ENCODE assay signal across 18 mouse cellular contexts in the genomic region with DNA sequence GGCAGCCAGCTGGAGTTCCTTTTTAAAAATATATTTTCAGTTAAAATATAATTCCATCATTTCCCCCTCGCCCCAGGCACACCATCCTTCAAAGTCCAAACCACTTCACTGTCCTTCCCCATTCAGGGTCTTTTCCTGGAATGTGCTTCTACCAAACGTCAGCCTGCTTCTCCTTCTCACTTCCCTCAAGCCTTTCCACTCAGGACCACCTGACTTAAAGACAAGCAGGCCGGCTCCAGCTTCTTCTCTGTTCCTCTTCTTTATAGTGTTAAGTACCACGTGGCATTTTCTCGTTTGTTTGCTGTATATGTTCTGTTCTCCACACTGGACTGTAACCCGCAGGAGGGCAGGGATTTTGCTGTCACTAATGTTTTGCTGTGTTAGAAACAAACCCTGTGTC. TPM values are rescaled to one million over a fixed set of nuclear protein-coding genes. Genes with fewer than 3 reads are reported as not detected.
DNase-seq lines count a peak whose midpoint lies in the region; ATAC-seq and TF ChIP-seq lines count a peak whose summit lies in the region.
"Had no signal": no experiment of that assay in that cellular context is flagged by ENCODE, and none has a peak within 500 bp of the region (broad histone marks: within the 10 kb centered on the region; RNA-seq: fewer than 3 reads in every experiment).

No protein-coding gene starts in this region.

- no peak for TF ChIP-seq EP300 in lung, postnatal 0 days (IDR thresholded peaks at IDR 0.05)

- H3K27ac ChIP-seq in heart, embryonic 10.5 days, result no peak overlapping the region
- no peak overlapping the region for H3K27ac ChIP-seq in lung, postnatal 0 days (ENCODE audit: low read length)
- no peak overlapping the region for H3K27ac ChIP-seq in thymus, adult 2 months (ENCODE audit: control insufficient read depth, insufficient read depth, low read length)
- H3K27ac ChIP-seq: forebrain, embryonic 12.5 days; limb, embryonic 13.5 days; liver, embryonic 14.5 days; neural tube, embryonic 12.5 days had no signal

- peak; percentile 93 for DNase-seq in heart, adult 11 months
- no peak for DNase-seq in heart, embryonic 10.5 days (ENCODE audit: low spot score)
- peak; percentile 38 for DNase-seq in lung, postnatal 0 days (ENCODE audit: low spot score)
- DNase-seq in lung, adult 2 months, result no peak
- DNase-seq in NIH3T3 (ENCODE audit: low read depth), result peak; percentile 22
- DNase-seq in monocyte, adult 2 months (ENCODE audit: low read depth in 1 of 2, low spot score in 2 of 2), result peak; percentile 23 to 63
- DNase-seq in thymus, adult 2 months, result no peak
- no peak for DNase-seq in cerebellum, adult 18-20 months
- DNase-seq: adrenal gland, postnatal 36 days; cerebellum, adult 9-11 months; gastrocnemius, postnatal 14 days; right cerebral cortex, postnatal 14 days; thymus, adult 18-20 months had no signal

- H3K9me3 ChIP-seq in heart, embryonic 10.5 days, result no peaks in the 10 kb centered on the region
- H3K9me3 ChIP-seq in lung, postnatal 0 days (ENCODE audit: low read length), result no peaks in the 10 kb centered on the region
- H3K9me3 ChIP-seq: forebrain, embryonic 12.5 days; limb, embryonic 13.5 days; neural tube, embryonic 12.5 days had no signal

- no peak overlapping the region for H3K4me3 ChIP-seq in heart, embryonic 10.5 days
- no peak overlapping the region for H3K4me3 ChIP-seq in lung, postnatal 0 days (ENCODE audit: low read depth, low read length)
- no peak overlapping the region for H3K4me3 ChIP-seq in lung, adult 2 months (replicated peaks; ENCODE audit: extremely low read depth, low read depth, low read length)
- H3K4me3 ChIP-seq in thymus, adult 2 months (ENCODE audit: control insufficient read depth, insufficient read depth, low read length), result no peak overlapping the region
- H3K4me3 ChIP-seq: forebrain, embryonic 12.5 days; layer of hippocampus, adult 2 months; neural tube, embryonic 12.5 days had no signal

- TF ChIP-seq CTCF in lung, postnatal 0 days (IDR thresholded peaks at IDR 0.05), result no peak
- TF ChIP-seq CTCF in lung, adult 2 months (IDR thresholded peaks at IDR 0.05; ENCODE audit: insufficient read depth, low read length), result no peak
- TF ChIP-seq CTCF in thymus, adult 2 months (IDR thresholded peaks at IDR 0.05; ENCODE audit: borderline replicate concordance, control insufficient read depth, extremely low read depth, insufficient read depth, low read length, poor library complexity), result no peak

- H3K4me2 ChIP-seq in lung, postnatal 0 days (replicated peaks; ENCODE audit: low read depth, low read length), result no peak overlapping the region
- H3K4me2 ChIP-seq: forebrain, embryonic 12.5 days; neural tube, embryonic 12.5 days had no signal

- H3K4me1 ChIP-seq in heart, embryonic 10.5 days, result peaks cover 17% of the 10 kb centered on the region
- H3K4me1 ChIP-seq in lung, postnatal 0 days (ENCODE audit: insufficient read depth, low read depth, low read length), result 0 out of 2 replicates have a peak, but pooled peaks cover 4% of the 10 kb centered on the region
- H3K4me1 ChIP-seq in lung, adult 2 months (ENCODE audit: control insufficient read depth, insufficient read depth, low read length), result peaks cover 15% of the 10 kb centered on the region
- H3K4me1 ChIP-seq in thymus, adult 2 months (replicated peaks; ENCODE audit: control insufficient read depth, insufficient read depth, low read length), result peaks cover 8% of the 10 kb centered on the region

- no peaks in the 10 kb centered on the region for H3K36me3 ChIP-seq in heart, embryonic 10.5 days
- H3K36me3 ChIP-seq in lung, postnatal 0 days (ENCODE audit: insufficient read depth, low read length), result no peaks in the 10 kb centered on the region
- H3K36me3 ChIP-seq in thymus, adult 2 months (ENCODE audit: control insufficient read depth, insufficient read depth, low read length), result no peaks in the 10 kb centered on the region
- H3K36me3 ChIP-seq: forebrain, embryonic 12.5 days; limb, embryonic 13.5 days; neural tube, embryonic 12.5 days had no signal

- ATAC-seq in lung, postnatal 0 days, result no peak

- H3K27me3 ChIP-seq in heart, embryonic 10.5 days (ENCODE audit: insufficient read depth, poor library complexity, severe bottlenecking), result no peaks in the 10 kb centered on the region
- H3K27me3 ChIP-seq in lung, postnatal 0 days (replicated peaks; ENCODE audit: insufficient read depth, low read length), result no peaks in the 10 kb centered on the region
- no peaks in the 10 kb centered on the region for H3K27me3 ChIP-seq in thymus, adult 2 months (ENCODE audit: control insufficient read depth, insufficient read depth, low read length)
- H3K27me3 ChIP-seq: forebrain, embryonic 12.5 days; limb, embryonic 13.5 days; neural tube, embryonic 12.5 days had no signal

- no peak overlapping the region for H3K9ac ChIP-seq in lung, postnatal 0 days (replicated peaks; ENCODE audit: low read depth)
- H3K9ac ChIP-seq: forebrain, embryonic 12.5 days; limb, embryonic 13.5 days; liver, embryonic 14.5 days; neural tube, embryonic 12.5 days had no signal

- 61% methylated on average over 6 of the region's 6 CpGs for WGBS in heart, embryonic 10.5 days
- 49% methylated on average over 6 of the region's 6 CpGs for WGBS in lung, postnatal 0 days
- 49% methylated on average over 6 of the region's 6 CpGs for WGBS in lung, adult 2 months
- WGBS in thymus, adult 2 months, result 39% methylated on average over 6 of the region's 6 CpGs

- TF ChIP-seq POLR2A in lung, adult 2 months (IDR thresholded peaks at IDR 0.05; ENCODE audit: borderline replicate concordance, extremely low read depth, low read depth, low read length), result no peak
- TF ChIP-seq POLR2A in thymus, adult 2 months (IDR thresholded peaks at IDR 0.05; ENCODE audit: control insufficient read depth, extremely low read depth, insufficient read depth, low read length, poor library complexity), result no peak

RNA-seq across cellular contexts. Expression of a gene that starts 1.0 kb away (rescaled TPM):
- polyA plus RNA-seq in heart, embryonic 10.5 days (2016; fragmentation: Nextera tagmentation; extraction: Ambion mirVana), result 62.6 and 65.8 TPM in 2 replicates
- 45.5 and 54.3 TPM in 2 replicates for polyA plus RNA-seq in lung, postnatal 0 days (2015; fragmentation: Nextera tagmentation; extraction: Ambion mirVana)
- polyA plus RNA-seq in lung, adult 2 months (2012; rRNA removed), result 14.5 and 19.4 TPM in 2 replicates
- 22.1 and 22.3 TPM in 2 replicates for polyA plus RNA-seq in thymus, adult 2 months (2012; rRNA removed)

RNA-seq across cellular contexts. Expression of a gene that starts 46.6 kb away (rescaled TPM):
- polyA plus RNA-seq in heart, embryonic 10.5 days (2016; fragmentation: Nextera tagmentation; extraction: Ambion mirVana), result 16.1 and 21.9 TPM in 2 replicates
- 15.0 and 15.5 TPM in 2 replicates for polyA plus RNA-seq in lung, postnatal 0 days (2015; fragmentation: Nextera tagmentation; extraction: Ambion mirVana)
- 18.4 and 18.5 TPM in 2 replicates for polyA plus RNA-seq in lung, adult 2 months (2012; rRNA removed)
- polyA plus RNA-seq in thymus, adult 2 months (2012; rRNA removed), result 241 and 286 TPM in 2 replicates

Comparison
In these comparisons a context has a peak if more than half of its experiments do, and no peak if none do; other contexts are left out.
1. DNase-seq: peak in heart, adult 11 months (single experiment), lung, postnatal 0 days (single experiment), NIH3T3 (single experiment) and monocyte, adult 2 months (2 of 2); none in heart, embryonic 10.5 days (single experiment), lung, adult 2 months (single experiment), thymus, adult 2 months (single experiment) and cerebellum, adult 18-20 months (0 of 2).
2. RNA of a gene that starts 46.6 kb away (polyA plus RNA-seq): 241 to 286 TPM in thymus, adult 2 months; 16.1 to 21.9 TPM in heart, embryonic 10.5 days, 18.4 to 18.5 TPM in lung, adult 2 months and 15.0 to 15.5 TPM in lung, postnatal 0 days; every median in the first group is over 10 times any median in the second.